Mouse (Mus musculus) T-cell, adult 66 days (primary cell): ENCODE results near the gene Cmip. TPM values are rescaled to one million over a fixed set of nuclear protein-coding genes. Genes with fewer than 3 reads are reported as not detected.

Source experiments
- total RNA-seq, 2 experiments: library from RNA; stranded (reverse); gene quantifications; 3 replicates in 1 of 2; 4 replicates in 1 of 2; pipeline ENCODE4 v1.2.4; 2023

The Cmip gene
- total RNA-seq = 100 to 1,000 TPM; 113 to 114 TPM

GRCm38 (mm10) chr8:117257029-117257820, at the start of gene Cmip:
Gene Cmip, plus strand, starts transcription at chr8:117257064.

GRCm38 (mm10) chr8:117498179-117498914, 241.5 kb downstream of the Cmip start, which contains the start of gene Plcg2:
Gene Plcg2, plus strand, starts transcription at chr8:117498291.

Other genes with a start within 250 kb of the Cmip start
- under 1 TPM in 1 of 2 experiments, not detected in 1; 0.09 TPM for gene Pkd1l2, start 174.6 kb upstream of the Cmip start, total RNA-seq
- not detected for gene Bco1, start 161.2 kb upstream of the Cmip start, total RNA-seq
- 10 to 100 TPM; 10.5 to 11.7 TPM for gene Gan, start 98.9 kb upstream of the Cmip start, total RNA-seq
- gene Plcg2, start 241.2 kb downstream of the Cmip start, total RNA-seq = 1 to 10 TPM; 3.1 to 5.3 TPM